Mouse (Mus musculus): Measurements from ENCODE around the gene Rnf227.
A peak's percentile ranks its signal among the peaks of the same experiment; 100 is the strongest.

GRCm38 (mm10) chr11:69368356-69369214 is 28.3 kb downstream of the Rnf227 start:
- TF ChIP-seq CTCF (conservative IDR thresholded peaks at IDR 0.05 in 1 of 2, IDR thresholded peaks at IDR 0.05 in 1 of 2; ENCODE audit: low read depth in 2 of 2, low read length in 2 of 2) (no peak), POLR2A (IDR thresholded peaks at IDR 0.05; ENCODE audit: low read depth, low read length) (peak; percentile 26; the same call in 1 of the 2 replicates), EP300 (IDR thresholded peaks at IDR 0.05; ENCODE audit: low read length) (no peak), JUND (conservative IDR thresholded peaks at IDR 0.05; ENCODE audit: low read depth, low read length) (no peak), ZNF384 (IDR thresholded peaks at IDR 0.05; ENCODE audit: low read depth, low read length) (peak; percentile 79), IRF4 (IDR thresholded peaks at IDR 0.05; ENCODE audit: low read depth, low read length) (no peak), BHLHE40 (IDR thresholded peaks at IDR 0.05; ENCODE audit: low read depth, low read length) (no peak), MAFK (IDR thresholded peaks at IDR 0.05; ENCODE audit: insufficient replicate concordance, low read length) (no peak), CHD2 (IDR thresholded peaks at IDR 0.05; ENCODE audit: low read length) (peak; percentile 94), USF1 (IDR thresholded peaks at IDR 0.05; ENCODE audit: low read depth, low read length) (no peak), PAX5 (IDR thresholded peaks at IDR 0.05; ENCODE audit: low read length) (no peak), ETS1 (conservative IDR thresholded peaks at IDR 0.05; ENCODE audit: low read depth, low read length) (no peak)

Data from CH12.LX (cell line).